Mouse (Mus musculus) mammary gland, adult 2 months (tissue): ENCODE data around the gene Rabep1. TPM values are rescaled to one million over a fixed set of nuclear protein-coding genes. Genes with fewer than 3 reads are reported as not detected.

Experiments
- polyA plus RNA-seq: library from polyadenylated mRNA; depleted of rRNA; stranded (reverse); fragments of >200 nt; gene quantifications from 2 replicates; pipeline ENCODE4 v1.2.3, GENCODE M21; 2012; ENCODE audit warnings: low replicate concordance; rRNA removed

Gene Rabep1
- 3.8 and 3.9 TPM in 2 replicates for polyA plus RNA-seq

DNA sequence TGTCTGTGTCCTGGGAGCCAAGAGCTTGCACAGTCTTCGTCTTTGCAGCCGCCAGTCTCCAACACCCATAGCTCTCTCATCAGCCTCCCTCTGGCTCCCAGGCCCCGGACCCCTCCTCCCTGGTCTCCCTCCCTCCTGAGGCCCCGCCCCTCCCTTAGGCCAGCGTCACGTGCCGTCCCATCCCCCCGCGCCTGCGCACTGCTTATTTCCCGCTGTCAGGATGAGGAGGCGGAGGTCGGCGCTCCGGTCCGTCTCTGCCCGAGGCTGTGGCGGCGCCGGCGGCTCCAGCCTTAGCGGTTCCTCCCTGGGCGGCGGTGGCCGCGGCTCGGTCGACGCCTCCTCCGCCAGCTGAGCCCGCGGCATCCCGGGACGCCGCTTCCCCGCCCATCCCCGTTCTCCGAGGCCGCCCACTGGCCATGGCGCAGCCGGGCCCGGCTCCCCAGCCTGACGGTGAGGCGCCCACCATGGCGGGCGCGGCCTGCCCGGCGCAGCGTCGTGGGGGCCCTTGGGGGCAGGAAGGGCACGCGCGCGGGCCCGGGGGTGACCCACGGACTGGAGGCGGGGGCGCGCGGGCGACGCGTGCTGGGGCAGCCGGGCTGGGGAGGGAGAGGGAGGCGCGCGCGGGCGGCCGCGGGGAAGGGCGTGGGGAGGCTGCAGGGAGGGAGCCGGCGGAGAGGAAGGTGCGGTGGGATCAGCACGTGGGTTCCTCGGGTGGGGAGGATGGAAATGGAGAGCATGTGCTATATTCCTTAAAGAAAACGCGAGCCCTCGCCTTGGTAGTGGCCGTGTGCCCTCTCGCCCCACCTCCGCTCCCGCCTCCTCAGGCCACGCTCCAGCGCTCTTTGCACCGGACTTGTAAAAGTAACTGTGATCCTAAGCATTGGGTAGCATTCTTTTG, at the start of gene Rabep1:
Gene Rabep1, plus strand, starts transcription at position 220 of the 898 bp plus-strand sequence.

DNA sequence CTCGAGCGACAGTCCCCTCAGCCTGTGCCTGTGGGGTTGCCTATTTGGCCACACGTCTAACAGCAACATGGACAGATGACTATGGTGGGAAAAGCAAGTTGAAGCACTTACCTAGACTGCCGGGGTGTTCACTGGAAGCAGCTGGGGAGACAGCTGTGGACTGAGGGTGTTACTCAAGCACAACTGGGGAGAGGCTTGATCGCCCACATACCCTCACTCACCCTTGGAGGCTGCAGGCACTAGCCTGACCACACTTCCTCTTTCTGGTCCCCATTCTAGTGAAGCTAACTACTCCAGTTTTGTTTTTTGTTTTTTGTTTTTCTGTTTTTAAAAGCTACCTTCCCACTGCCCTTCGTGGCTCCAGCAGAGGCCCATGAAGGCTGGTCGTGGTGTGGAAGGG, 32.2 kb upstream of the Rabep1 start, which contains the start of gene Scimp:
Gene Scimp, minus strand, starts transcription at position 222 of the 400 bp plus-strand sequence.

DNA sequence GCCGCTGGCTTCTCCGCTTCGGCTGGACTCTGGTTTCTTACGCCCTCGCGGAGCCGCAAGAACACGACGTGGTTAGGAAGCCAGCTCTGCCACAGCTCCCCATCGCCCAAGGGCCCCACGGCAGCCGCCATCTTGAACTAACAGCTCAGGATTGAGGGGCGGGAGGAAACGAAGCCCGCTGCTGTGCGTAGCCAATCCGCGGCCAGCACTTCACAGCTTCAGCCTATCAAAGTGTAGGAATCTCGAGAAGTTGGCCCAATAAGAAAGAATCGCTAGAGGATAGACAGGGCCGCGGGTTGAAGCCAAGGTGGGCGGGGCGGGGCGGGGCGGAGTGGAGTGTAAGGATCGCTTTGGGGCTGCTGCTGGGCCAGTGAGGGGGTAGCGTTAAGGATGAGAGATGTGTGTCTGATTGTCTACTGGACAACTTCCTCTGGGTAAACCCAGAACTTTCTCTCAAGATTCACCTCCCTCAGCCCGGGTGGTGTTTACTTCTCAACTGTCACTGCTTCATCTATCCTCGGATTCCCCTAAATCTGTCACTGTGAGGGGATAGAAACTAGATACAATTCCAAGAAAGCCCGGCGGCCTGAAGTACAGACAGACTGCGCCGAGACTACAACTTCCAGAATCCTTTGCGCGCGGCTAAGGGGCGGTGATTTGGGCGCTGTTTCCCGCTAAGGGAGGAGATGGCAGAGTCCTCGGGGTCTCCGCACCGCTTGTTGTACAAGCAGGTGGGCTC, 125.4 kb downstream of the Rabep1 start, which contains the start of the genes Nup88 and Rpain:
Gene Nup88, minus strand, starts transcription at position 153 of the 739 bp plus-strand sequence.
Gene Rpain, plus strand, starts transcription at position 393 of the 739 bp plus-strand sequence.

DNA sequence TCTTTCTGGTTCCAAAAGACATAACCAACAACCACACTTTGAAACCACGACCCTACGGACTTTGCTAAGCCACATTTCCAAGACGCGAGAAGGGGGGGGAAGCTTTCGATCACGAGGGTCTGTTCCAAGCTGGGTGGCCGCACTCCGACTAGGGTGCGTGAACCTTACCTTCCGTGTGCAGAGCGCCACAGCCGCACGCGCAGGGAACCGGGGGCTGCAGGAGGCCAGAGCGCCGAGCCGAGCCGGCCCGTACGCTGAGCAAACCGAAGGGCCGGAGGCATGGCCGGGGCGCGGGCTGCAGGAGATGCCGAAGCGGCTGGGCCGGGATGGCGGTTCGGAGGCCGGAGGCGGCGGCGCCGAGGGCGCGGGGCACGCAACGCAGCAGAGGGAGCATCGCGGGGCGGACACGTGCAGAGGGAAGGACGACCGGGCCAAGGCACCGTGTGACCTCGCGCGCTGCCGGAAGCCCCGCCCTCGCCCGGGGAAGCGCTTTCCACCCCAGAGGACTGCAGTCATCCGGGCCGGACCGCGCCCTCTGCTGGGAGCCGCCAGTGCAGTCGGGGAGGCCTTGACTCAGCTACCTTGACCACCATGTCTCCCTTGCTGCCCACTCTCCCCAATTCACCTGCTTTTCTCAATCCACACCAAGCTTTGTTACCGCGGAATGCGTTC, 138.1 kb downstream of the Rabep1 start, which contains the start of gene C1qbp:
Gene C1qbp, minus strand, starts transcription at position 470 of the 672 bp plus-strand sequence.

Other genes with a start within 250 kb of the Rabep1 start
- gene 4930544D05Rik, start 228.9 kb upstream of the Rabep1 start, polyA plus RNA-seq = not detected in 2 replicates
- 0.42 and 4.9 TPM in 2 replicates for gene Chrne, start 225.6 kb upstream of the Rabep1 start, polyA plus RNA-seq
- 0.09 and 0.17 TPM in 2 replicates for gene Gp1ba, start 205.7 kb upstream of the Rabep1 start, polyA plus RNA-seq
- gene Rnf167, start 197.5 kb upstream of the Rabep1 start, polyA plus RNA-seq = 136 and 150 TPM in 2 replicates
- 123 and 227 TPM in 2 replicates for gene Slc25a11, start 197.3 kb upstream of the Rabep1 start, polyA plus RNA-seq
- gene Pfn1, start 190.1 kb upstream of the Rabep1 start, polyA plus RNA-seq = 1,240 and 3,635 TPM in 2 replicates
- 11.3 and 926 TPM in 2 replicates for gene Eno3, start 187.6 kb upstream of the Rabep1 start, polyA plus RNA-seq
- 20.5 and 29.2 TPM in 2 replicates for gene Spag7, start 175.4 kb upstream of the Rabep1 start, polyA plus RNA-seq
- gene Camta2, start 156.7 kb upstream of the Rabep1 start, polyA plus RNA-seq = 33.8 and 45.0 TPM in 2 replicates
- gene Inca1, start 144.6 kb upstream of the Rabep1 start, polyA plus RNA-seq = 10.5 and 16.7 TPM in 2 replicates
- 83.1 and 86.5 TPM in 2 replicates for gene Kif1c, start 144.2 kb upstream of the Rabep1 start, polyA plus RNA-seq
- gene Zfp3, start 80.6 kb upstream of the Rabep1 start, polyA plus RNA-seq = 1.7 and 2.0 TPM in 2 replicates
- gene Scimp, start 32.2 kb upstream of the Rabep1 start, polyA plus RNA-seq = 4.0 and 6.2 TPM in 2 replicates
- 22.1 and 30.8 TPM in 2 replicates for gene Nup88, start 125.2 kb downstream of the Rabep1 start, polyA plus RNA-seq
- gene Rpain, start 125.4 kb downstream of the Rabep1 start, polyA plus RNA-seq = 19.2 and 41.4 TPM in 2 replicates
- 71.0 and 236 TPM in 2 replicates for gene C1qbp, start 138.2 kb downstream of the Rabep1 start, polyA plus RNA-seq
- gene Dhx33, start 159.7 kb downstream of the Rabep1 start, polyA plus RNA-seq = 28.5 and 57.6 TPM in 2 replicates
- gene Mis12, start 174.8 kb downstream of the Rabep1 start, polyA plus RNA-seq = 2.5 and 3.3 TPM in 2 replicates
- 7.3 and 16.6 TPM in 2 replicates for gene Derl2, start 175.1 kb downstream of the Rabep1 start, polyA plus RNA-seq
- 0.92 and 1.2 TPM in 2 replicates for gene 6330403K07Rik, start 188.7 kb downstream of the Rabep1 start, polyA plus RNA-seq